Mouse (Mus musculus) heart, postnatal 0 days (tissue): ENCODE results near the gene Lrrc74a.

Source experiments
- CTCF ChIP-seq: IDR thresholded peaks from 2 replicates; pipeline ENCODE4 v1.5.1; 2016; ENCODE audit warnings: antibody characterized with exemption, control low read depth, low read depth
- EP300 ChIP-seq: IDR thresholded peaks from 2 replicates; pipeline ENCODE4 v1.6.1; 2016; ENCODE audit warnings: antibody characterized with exemption, low read depth

- no peak for TF ChIP-seq CTCF
- no peak for TF ChIP-seq EP300
Observed at GRCm38 (mm10) chr12:86692471-86693356, 41.5 kb upstream of the Lrrc74a start.
